ENCODE assay signal across 13 mouse cellular contexts in genomic region chr2:91465934-91466333, GRCm38 (mm10).
"Had no signal": no experiment of that assay in that cellular context is flagged by ENCODE, and none has a peak within 500 bp of the region (broad histone marks: within the 10 kb centered on the region; RNA-seq: fewer than 3 reads in every experiment).

No protein-coding gene starts in this region.

- H3K27ac ChIP-seq: layer of hippocampus, adult 2 months; limb, embryonic 10.5 days; liver, embryonic 15.5 days; neural tube, embryonic 13.5 days had no signal

- H3K9me3 ChIP-seq: limb, embryonic 10.5 days; liver, embryonic 15.5 days; neural tube, embryonic 13.5 days had no signal

- H3K4me3 ChIP-seq: layer of hippocampus, adult 2 months; limb, embryonic 10.5 days; liver, embryonic 15.5 days; neural tube, embryonic 13.5 days had no signal

- H3K27me3 ChIP-seq: neural tube, embryonic 13.5 days had no signal

- H3K4me2 ChIP-seq: liver, embryonic 11.5 days; liver, embryonic 15.5 days; neural tube, embryonic 13.5 days had no signal

- H3K9ac ChIP-seq: liver, embryonic 15.5 days; neural tube, embryonic 13.5 days had no signal

- ATAC-seq: lung, postnatal 0 days had no signal

- DNase-seq: kidney, postnatal 25 days; lung, adult 2 months; lung, postnatal 36 days; midbrain, embryonic 14.5 days; retina, postnatal 1 day; right cerebral cortex, postnatal 4 days; thymus, postnatal 4 days had no signal

- H3K36me3 ChIP-seq: neural tube, embryonic 13.5 days had no signal
